8 mouse cellular contexts compared by ENCODE assay signal in genomic region chr6:135065236-135065957, GRCm38 (mm10). TPM values are rescaled to one million over a fixed set of nuclear protein-coding genes. Genes with fewer than 3 reads are reported as not detected.
DNase-seq lines count a peak whose midpoint lies in the region; ATAC-seq and TF ChIP-seq lines count a peak whose summit lies in the region.

Gprc5a (plus strand) TSS chr6:135065651.

- H3K4me3 ChIP-seq in intestine, embryonic 14.5 days (ENCODE audit: low read depth, low read length) = peak within 1 kb of the TSS; percentile 54
- H3K4me3 ChIP-seq in liver, postnatal 0 days (ENCODE audit: low read depth, low read length) = peak within 1 kb of the TSS; percentile 54
- H3K4me3 ChIP-seq in neural tube, embryonic 12.5 days = peak within 1 kb of the TSS; percentile 43

- no peaks in the 10 kb centered on the region for H3K36me3 ChIP-seq in intestine, embryonic 14.5 days (ENCODE audit: control insufficient read depth, insufficient read depth, low read length)
- no peaks in the 10 kb centered on the region for H3K36me3 ChIP-seq in liver, postnatal 0 days (replicated peaks; ENCODE audit: insufficient read depth, low read length)
- no peaks in the 10 kb centered on the region for H3K36me3 ChIP-seq in neural tube, embryonic 12.5 days

- peak; percentile 8 to 14 for DNase-seq in left cerebral cortex, postnatal 14 days (ENCODE audit: low spot score in 2 of 2)
- no peak for DNase-seq in left cerebral cortex, adult 8-10 months (ENCODE audit: low spot score in 2 of 2)
- DNase-seq in c-Kit-negative CD71-positive TER-119-positive erythroid progenitor cells, embryonic 14.5 days (ENCODE audit: low read depth, low spot score) = peak; percentile 36
- peak; percentile 36 for DNase-seq in gastrocnemius, postnatal 10 days
- peak; percentile 82 for DNase-seq in intestine, embryonic 14.5 days (ENCODE audit: low spot score)
- peak; percentile 75 for DNase-seq in liver, postnatal 0 days
- DNase-seq in yolk sac, embryonic 10.5 days (ENCODE audit: low spot score) = peak; percentile 78

- H3K27ac ChIP-seq in intestine, embryonic 14.5 days (ENCODE audit: low read depth) = peak within 1 kb of the TSS; percentile 34; the same call in 1 of the 2 replicates
- no peak within 1 kb of the TSS for H3K27ac ChIP-seq in liver, postnatal 0 days (ENCODE audit: low read depth)
- H3K27ac ChIP-seq in neural tube, embryonic 12.5 days = no peak within 1 kb of the TSS

- H3K4me1 ChIP-seq in intestine, embryonic 14.5 days (replicated peaks; ENCODE audit: control insufficient read depth, insufficient read depth, low read length) = 0 out of 2 replicates have a peak, but pooled peaks cover 8% of the 10 kb centered on the region
- H3K4me1 ChIP-seq in liver, postnatal 0 days (ENCODE audit: insufficient read depth) = peaks cover 7% of the 10 kb centered on the region; the same call in 1 of the 2 replicates
- peaks cover 24% of the 10 kb centered on the region for H3K4me1 ChIP-seq in neural tube, embryonic 12.5 days

- no peak for TF ChIP-seq EP300 in liver, postnatal 0 days (IDR thresholded peaks at IDR 0.05; ENCODE audit: low read depth)

- H3K9ac ChIP-seq in intestine, embryonic 14.5 days (ENCODE audit: low read length) = peak within 1 kb of the TSS; percentile 50
- peak within 1 kb of the TSS; percentile 47; the same call in 1 of the 2 replicates for H3K9ac ChIP-seq in liver, postnatal 0 days (replicated peaks)
- H3K9ac ChIP-seq in neural tube, embryonic 12.5 days = peak within 1 kb of the TSS; percentile 47

- H3K9me3 ChIP-seq in intestine, embryonic 14.5 days (ENCODE audit: control insufficient read depth, low read length) = no peaks in the 10 kb centered on the region
- H3K9me3 ChIP-seq in liver, postnatal 0 days (ENCODE audit: low read length) = no peaks in the 10 kb centered on the region
- H3K9me3 ChIP-seq in neural tube, embryonic 12.5 days = no peaks in the 10 kb centered on the region

- intact Hi-C loops in left cerebral cortex, postnatal 14 days (cut with DNase I) = no loop called here

- TF ChIP-seq CTCF in liver, postnatal 0 days (IDR thresholded peaks at IDR 0.05; ENCODE audit: low read depth) = no peak

- WGBS in intestine, embryonic 14.5 days = under 1% methylated on average over 44 of the region's 44 CpGs
- WGBS in liver, postnatal 0 days (ENCODE audit: insufficient replicate concordance) = 1% methylated on average over 44 of the region's 44 CpGs
- WGBS in neural tube, embryonic 12.5 days = under 1% methylated on average over 44 of the region's 44 CpGs

- peak; percentile 83 for ATAC-seq in intestine, embryonic 14.5 days (replicated peaks; ENCODE audit: low FRiP score, low TSS enrichment, low read depth)
- peak; percentile 90 for ATAC-seq in liver, postnatal 0 days
- peak; percentile 57 for ATAC-seq in neural tube, embryonic 12.5 days (ENCODE audit: low FRiP score, low read depth)

- no peaks in the 10 kb centered on the region for H3K27me3 ChIP-seq in intestine, embryonic 14.5 days (replicated peaks; ENCODE audit: control insufficient read depth, insufficient read depth, low read length)
- 0 out of 2 replicates have a peak, but pooled peaks cover 8% of the 10 kb centered on the region for H3K27me3 ChIP-seq in liver, postnatal 0 days (ENCODE audit: insufficient read depth, low read length)
- H3K27me3 ChIP-seq in neural tube, embryonic 12.5 days (replicated peaks) = peaks cover 5% of the 10 kb centered on the region; the same call in 1 of the 2 replicates

- H3K4me2 ChIP-seq in intestine, embryonic 14.5 days (ENCODE audit: low read length) = peak within 1 kb of the TSS; percentile 81
- peak within 1 kb of the TSS; percentile 79 for H3K4me2 ChIP-seq in liver, postnatal 0 days (ENCODE audit: low read depth, low read length)
- peak within 1 kb of the TSS; percentile 86 for H3K4me2 ChIP-seq in neural tube, embryonic 12.5 days (replicated peaks)

RNA-seq across cellular contexts. Expression of gene Gprc5a, which starts in this region (rescaled TPM):
- total RNA-seq in left cerebral cortex, postnatal 14 days (2021) = under 1 TPM; 0.21 to 0.44 TPM
- under 1 TPM in 3 of 4 experiments, not detected in 1; 0.17 to 0.35 (median 0.21) TPM for total RNA-seq in left cerebral cortex, adult 8-10 months (2022)
- under 1 TPM; 0.56 to 0.66 TPM for total RNA-seq in gastrocnemius, postnatal 10 days (2021)
- polyA plus RNA-seq in intestine, embryonic 14.5 days (2014; fragmentation: Nextera tagmentation; extraction: Ambion mirVana) = 9.1 and 9.3 TPM in 2 replicates
- polyA plus RNA-seq in liver, postnatal 0 days (2015; fragmentation: Nextera tagmentation; extraction: Ambion mirVana) = 0.21 and 0.32 TPM in 2 replicates
- 2.5 and 3.3 TPM in 2 replicates for polyA plus RNA-seq in neural tube, embryonic 12.5 days (2016; fragmentation: Nextera tagmentation; extraction: Ambion mirVana)

Comparison
In these comparisons a context has a peak if more than half of its experiments do, and no peak if none do; other contexts are left out.
1. Peak in DNase-seq in left cerebral cortex, postnatal 14 days; RNA of the gene not detected or under 1 TPM.
2. Peak in DNase-seq in gastrocnemius, postnatal 10 days; RNA of the gene not detected or under 1 TPM.
3. Peak in DNase-seq, ATAC-seq, H3K4me3 ChIP-seq, H3K9ac ChIP-seq and H3K4me2 ChIP-seq in liver, postnatal 0 days; RNA of the gene not detected or under 1 TPM.
4. DNase-seq: peak in c-Kit-negative CD71-positive TER-119-positive erythroid progenitor cells, embryonic 14.5 days (single experiment), intestine, embryonic 14.5 days (single experiment) and yolk sac, embryonic 10.5 days (single experiment); none in left cerebral cortex, adult 8-10 months (0 of 2).
5. Peak in every context shown above with its lines, with median percentiles within 50 percentile points of each other: ATAC-seq, H3K4me2 ChIP-seq, H3K4me3 ChIP-seq and H3K9ac ChIP-seq.